Mouse (Mus musculus) adrenal gland, adult 8-10 months (tissue): ENCODE data around the gene Stat5b. TPM values are rescaled to one million over a fixed set of nuclear protein-coding genes. Genes with fewer than 3 reads are reported as not detected.

Experiments
- DNase-seq: peaks from one replicate; pipeline ENCODE4 v3.0.0; 2022
- total RNA-seq, 4 experiments: library from RNA; stranded (reverse); gene quantifications; 2 replicates each; pipeline ENCODE4 v1.2.4; 2022

The Stat5b gene
- total RNA-seq, 4 experiments from 2014 or later = 64.5 to 92.1 (median 73.7) TPM

DNA sequence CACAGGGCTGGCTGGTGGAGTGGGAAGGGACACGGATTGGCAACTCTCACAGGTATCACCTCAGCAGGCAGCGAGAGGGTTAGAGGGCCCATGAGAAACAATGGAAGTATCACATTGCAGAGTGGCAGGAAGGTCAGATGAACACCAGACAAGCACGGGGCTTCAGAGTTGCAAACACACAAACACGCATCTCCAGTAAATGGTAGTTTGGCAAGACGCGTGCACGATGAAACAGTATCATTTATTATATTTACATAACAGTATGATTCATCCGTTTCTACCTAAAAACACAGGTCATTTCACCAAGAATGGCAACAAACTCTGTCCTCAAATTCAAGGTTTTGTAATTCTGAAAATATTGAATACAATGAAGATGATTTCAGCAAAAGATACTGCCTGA, 11.0 kb downstream of the Stat5b start:
- DNase-seq = no peak

DNA sequence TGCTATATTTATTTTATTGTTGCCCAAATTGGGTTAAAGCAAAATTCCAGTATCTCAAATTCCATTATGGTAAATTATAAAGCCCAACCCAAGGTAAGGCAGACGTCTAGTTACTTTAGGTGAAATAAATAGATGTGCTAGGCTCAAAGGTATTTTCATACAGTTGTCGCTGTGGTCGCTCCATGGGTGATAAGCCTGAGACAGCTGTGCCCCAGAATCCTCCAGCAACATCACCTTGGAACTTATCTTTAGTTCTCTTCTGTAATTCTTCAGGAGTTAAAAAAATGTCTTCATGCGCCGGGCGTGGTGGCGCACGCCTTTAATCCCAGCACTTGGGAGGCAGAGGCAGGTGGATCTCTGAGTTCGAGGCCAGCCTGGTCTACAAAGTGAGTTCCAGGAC, 11.6 kb downstream of the Stat5b start:
- no peak for DNase-seq

DNA sequence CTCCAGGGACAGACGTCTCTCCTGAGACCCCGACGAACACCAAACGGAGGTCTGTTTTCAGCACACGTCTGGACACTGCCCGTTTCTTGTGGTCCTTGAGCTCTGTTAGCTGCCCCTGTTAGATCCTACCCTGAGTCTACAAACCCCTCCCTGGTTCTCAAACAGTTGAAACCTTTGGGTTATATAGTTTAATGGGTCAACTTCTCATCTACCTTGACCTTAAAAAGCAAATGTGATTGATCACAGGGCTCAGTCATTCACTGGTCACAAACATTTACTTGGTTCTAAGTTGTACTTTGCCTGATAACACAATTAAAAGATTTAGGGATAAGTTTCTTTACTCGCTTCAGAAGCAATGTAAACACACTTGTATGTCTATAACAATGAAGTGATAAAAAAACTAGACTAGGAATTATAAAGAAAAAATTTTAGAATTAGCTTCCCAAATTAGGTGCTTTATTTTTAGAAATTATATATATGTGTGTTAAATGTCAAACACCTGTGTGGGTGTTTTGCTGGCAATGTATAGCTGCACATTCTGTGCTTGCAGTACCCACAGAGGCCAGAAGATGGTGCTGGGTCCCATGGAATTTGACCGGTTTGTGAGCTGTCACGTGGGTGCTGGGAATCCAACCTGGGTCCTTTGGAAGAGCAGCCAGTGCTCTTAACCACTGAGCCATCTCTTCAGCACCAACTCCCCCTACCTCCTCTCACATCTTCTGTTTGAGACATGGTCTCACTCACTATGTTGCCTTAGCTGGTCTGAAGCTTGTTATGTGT, 13.4 kb downstream of the Stat5b start:
- DNase-seq = no peak

DNA sequence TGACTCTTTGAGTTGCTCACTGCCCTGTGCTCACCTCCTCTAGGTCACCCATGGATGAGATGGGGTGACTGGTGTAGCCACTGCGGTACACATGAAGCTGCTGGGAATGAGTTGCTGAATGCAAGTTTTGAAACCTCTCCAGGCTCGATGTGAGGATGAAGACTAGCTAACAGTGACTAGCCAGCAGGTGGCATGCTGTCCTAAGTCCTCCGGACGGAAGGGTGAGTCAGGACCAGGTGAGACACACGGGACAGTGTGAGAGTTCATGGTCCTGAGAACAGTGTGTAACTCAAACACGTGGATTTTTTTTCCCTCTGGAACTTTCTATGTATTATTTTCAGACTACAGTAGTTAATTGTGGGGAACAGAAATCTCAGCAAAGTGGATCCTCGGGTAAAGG, 17.1 kb downstream of the Stat5b start:
- no peak for DNase-seq

DNA sequence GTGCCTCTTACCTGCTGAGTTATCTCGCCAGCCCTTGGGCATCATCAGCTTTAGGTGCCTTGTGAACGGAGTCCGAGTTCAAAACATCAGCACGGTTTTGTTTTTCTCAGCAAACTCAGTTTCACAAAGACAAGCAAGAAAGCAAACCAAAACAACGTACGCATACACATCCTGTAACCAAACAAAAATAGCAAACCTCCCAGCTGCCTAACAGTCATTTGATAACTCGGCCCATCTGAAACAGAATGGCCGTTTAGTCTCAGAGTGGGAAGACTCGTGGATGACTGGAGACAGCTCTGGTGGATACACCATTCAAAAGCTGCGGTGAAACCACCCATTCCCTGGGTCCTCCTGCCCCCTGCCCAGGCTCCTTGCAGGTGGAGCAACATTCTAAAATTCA, 19.1 kb downstream of the Stat5b start:
- DNase-seq = no peak

DNA sequence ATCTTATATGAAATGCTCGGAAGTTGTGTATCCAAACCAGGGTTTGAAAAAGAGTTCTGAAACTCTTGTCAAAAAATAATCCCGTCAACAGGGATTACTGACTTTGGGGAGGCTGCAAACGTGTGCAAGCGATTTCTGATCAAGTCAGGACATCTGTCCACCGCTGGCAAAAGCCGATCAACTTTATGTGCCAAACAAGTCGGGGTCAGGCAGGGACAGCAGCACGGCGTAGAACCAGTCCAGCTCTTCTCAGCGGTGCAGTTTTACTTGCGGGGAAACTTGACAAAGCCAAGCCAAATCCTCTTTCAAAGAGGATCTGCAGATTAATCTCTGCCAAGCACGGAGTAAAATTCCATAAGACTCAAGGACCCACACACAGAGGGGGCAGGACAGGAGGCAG, 20.8 kb downstream of the Stat5b start:
- DNase-seq = no peak

DNA sequence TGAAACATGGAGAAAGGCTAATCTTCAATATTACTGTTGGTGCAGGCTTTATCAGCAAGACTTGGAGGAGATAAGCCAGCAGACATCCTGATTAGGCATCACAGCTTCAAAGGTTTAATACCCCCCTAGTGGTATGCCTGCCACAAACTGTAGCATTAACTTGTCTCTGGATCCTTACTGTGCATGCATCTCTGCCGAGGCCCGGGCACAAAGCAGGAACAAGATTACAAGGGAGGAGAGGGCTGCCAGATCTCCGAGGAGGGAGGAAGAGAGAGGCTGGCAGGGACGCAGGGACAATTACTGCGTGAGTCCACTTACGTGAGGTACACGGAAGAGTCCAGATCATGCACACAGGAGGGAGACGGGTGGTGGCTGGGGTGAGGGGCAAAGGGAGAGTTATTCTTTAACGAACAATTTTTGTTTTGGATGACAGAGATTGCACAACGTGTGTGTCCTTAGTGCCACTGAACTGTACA, 21.8 kb downstream of the Stat5b start:
- no peak for DNase-seq

DNA sequence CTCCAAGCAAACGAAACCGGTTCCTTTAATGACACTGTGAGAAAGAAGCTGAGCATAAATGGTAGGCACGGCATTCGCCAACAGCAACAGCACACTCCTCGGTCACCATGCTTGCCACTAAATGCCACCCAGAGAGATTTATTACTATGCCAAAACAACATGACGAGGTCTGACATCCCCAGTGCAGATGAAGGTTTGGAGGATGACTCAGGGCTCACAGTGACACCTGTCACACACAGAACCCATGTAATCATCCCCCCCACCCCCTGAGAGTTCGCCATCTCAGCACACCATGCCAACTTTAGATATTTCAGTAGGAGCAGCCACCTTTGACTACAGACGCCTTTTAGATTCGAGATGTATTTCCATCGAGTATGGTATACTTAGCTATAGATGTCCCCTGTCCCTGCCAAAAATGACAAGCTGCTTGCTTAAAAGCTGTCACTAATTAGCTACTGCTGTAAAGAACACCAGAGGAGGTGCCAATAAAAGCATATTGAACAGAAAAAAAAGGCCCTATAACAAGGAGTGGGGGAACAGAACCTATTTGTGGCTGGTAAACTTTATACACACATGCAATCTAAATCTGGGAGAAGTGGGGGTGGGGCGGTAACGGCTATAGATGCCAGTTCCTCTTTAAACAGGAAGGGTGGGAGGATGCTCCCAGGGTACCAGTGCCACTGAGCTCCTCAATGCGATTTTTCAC, 24.2 kb downstream of the Stat5b start:
- no peak for DNase-seq

DNA sequence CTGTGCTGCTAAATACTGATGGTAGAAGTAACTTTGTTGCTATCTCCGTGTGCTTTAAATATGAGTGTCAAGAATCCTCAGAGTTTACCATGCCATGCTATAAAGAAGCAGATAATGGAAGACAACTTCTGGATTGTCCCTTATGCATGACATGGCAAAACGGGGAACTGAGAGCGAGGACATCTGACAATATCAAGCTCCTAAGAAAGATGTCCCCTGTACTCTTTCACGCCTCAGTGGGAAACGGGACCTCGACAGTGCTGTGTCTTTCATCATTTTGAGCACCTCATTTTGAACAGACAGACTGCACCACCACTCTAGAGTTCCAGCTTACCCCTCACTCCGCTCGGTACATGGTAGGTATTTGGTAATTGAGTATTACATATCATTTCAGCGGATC, 25.1 kb downstream of the Stat5b start:
- DNase-seq = no peak

DNA sequence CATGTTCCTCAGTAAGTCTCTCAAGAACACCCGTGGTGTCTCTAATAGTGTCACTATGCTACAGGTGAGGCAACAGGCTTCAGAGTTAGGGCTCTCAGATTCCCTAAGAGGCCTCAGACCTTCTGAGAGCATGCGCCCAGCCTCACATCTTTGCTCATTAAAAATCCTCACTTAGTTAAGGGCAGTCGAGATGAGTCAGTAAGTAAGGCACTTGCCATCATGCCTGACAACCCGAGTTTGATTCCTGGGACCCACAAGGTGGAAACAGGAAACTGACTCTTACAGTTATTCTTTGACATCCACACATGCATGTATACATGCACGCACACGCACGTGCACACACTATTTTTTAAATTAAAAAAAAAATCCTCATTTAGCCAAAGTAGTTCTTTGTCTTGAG, 26.0 kb downstream of the Stat5b start:
- no peak for DNase-seq

DNA sequence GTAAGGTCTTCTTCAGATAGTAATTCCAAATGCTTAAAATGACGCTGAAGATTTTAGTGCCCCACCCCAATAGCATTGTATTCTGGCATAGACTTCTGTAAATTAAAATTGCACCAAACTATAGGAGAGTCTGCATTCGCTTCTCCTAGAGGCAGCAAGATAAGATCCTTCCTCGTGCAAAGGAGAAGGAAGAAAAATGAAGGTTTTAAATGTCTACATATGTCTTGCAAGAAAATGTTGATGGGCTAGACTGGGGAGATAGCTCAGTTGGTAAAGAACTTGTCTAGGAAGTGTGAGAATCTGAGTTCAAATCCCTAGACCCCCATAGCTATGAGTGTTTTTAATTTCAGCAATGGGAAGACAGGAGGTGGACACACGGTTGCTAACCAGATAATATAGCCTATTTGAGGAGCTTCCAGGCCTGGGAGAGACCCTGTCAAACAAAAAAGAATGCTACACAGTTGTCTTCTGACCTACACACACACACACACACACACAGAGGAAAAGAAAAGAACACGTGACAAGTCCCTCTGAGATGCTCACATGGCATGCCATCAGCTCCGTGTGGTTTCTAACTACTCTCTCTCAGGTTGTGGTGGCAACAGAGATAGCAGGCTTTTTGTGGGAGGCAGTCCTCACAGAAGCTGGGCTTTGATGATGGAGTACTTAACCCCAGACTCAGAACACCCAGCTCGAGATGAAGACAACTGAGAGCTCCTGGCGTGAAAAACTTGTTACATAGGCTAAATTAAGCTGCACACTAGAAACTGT, 26.8 kb downstream of the Stat5b start:
- no peak for DNase-seq

DNA sequence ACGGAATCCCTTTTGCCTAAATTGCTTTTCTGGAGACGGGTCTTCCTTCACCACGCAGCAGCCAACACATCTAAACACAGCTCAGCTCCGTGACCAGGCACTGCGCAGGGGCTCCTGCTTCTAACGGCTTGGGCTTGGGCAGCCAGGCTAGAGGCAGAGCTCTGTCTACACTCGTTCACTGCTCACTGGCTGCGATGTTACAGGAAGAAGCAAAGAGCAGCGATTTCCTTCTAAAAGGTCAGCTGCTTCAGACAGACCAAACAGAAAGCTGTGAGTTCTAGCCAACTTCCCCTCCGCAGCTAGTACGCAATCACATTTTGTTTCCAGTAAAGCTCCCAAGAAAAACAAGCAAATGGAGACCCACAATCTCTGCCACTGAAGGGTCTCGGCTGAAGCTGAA, 28.2 kb downstream of the Stat5b start:
- no peak for DNase-seq

DNA sequence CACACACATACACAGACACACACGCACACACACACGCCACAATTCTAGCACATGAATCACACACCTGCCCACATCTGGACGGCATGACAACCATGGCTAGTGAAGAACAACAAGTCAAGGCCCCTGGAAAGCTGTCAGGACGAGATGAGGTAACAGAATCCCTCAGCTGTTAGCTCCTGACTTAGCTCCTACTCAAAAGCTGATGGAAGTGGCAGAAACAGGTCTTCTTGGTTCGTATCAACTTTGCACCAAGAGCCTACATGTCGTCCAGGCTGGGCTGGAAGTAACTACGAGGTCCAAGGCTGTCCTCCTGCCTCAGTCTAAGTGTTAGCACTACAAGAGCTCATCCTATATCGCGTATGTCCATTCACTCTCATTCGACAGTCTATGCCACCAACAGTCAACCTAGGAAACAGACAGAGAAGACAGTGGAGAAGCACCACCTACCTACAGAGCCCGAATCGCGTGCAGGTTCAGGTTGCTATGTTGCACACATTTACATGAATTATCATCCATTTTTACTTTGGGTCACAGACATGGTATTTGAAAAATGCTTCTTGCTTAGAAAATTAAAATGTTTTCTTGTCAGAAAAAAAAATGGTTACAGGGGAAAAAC, 28.8 kb downstream of the Stat5b start:
- no peak for DNase-seq

DNA sequence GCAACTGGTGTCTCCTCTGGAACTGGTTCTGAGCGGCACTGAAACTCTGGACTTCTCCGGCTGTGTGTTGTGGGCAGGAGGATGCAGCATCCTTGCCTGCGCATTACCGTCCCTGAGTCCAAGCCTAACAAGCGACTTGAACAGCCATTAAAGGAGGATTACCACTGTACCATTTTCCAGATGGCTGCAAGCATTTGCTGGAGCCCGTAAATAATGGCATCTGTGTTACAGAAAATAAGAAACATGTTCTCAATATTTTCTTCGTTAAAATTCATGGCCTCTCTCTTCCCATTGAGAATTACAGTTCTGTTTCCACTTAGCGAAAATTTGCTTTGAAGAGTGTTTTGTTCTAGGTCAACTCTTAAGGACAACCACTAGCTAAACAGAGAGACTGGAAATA, 30.5 kb downstream of the Stat5b start:
- DNase-seq = no peak

DNA sequence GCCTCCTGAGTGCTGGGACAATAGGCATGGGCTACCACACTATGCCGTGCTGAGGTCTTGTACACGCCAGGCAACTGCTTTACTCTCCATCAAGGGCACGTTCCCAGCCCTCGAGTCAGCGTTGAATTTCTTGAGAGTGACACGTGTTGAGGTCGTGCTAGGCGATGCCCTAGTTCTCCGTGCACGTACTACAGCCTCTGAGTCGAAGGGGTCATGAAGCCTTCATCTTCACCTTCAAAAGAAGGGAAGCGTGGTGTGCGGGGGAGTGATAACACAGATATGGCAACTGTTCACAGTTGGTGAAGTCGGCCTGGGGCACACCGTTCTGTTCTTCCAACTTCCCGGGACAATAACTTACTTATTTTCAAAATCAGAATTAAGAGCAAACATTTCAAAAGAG, 30.9 kb downstream of the Stat5b start:
- DNase-seq = no peak

DNA sequence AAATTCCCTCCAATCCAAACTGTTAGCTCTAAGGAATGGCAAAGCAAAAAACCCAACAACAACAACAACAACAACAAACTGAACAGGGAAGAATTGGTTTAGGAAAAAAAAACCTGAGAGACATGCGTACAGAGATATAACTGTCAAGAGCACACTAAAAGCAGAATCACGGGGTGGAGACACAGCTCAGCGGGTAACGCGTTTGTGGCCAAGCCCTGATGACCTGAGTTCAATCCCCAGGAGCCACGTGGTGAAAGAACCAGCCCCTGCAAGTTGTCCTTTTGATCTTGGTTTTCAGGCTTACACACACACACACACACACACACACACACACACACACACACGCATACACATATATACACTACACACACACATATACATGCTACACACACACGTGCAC, 31.5 kb downstream of the Stat5b start:
- no peak for DNase-seq

DNA sequence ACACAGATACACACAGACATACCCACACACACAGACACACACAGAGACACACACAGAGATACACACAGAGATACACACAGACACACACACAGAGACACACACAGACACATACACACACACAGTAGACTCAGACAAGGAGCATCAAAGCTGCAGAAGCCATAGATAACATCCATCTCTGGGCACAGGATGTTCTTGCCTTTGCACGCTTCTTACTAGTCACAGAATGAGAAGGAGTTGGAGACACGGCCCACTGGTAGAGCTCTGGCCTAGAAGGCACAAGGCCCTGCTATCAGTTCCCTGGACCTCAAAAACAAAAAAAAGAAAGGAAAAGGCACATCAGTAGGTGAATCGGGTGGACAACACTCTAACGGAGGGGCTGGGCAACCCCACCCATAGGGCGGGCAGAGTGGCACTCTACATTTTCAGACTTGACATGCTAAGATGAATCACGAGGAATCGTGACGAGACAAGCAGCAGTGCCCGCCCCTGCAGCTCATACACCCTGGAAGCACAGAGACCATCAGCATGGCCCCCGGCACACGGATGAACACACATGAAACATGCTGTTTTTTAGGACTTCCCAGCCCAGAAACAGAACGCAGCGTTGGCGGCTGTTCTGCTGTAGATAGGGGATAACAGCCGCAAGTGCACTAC, 32.0 kb downstream of the Stat5b start:
- no peak for DNase-seq

DNA sequence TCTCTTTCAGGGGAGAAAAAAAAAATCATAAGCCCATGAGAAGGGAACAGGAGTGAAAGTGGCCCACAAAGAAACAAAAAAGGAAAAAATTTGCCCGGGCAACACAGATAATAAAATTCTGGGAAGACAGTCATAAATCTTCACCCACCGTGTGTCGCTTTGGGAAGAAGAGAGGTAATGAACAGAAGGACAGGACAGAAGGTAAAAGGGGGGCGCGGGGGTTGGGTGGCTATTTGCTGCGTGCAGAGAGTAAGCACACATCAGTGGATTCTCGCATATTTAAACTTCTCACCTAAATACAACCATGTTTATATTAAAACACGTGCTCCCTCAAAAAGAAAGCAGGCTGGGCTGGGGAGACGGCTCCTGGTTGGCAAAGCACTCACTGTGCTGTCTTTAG, 33.2 kb downstream of the Stat5b start:
- DNase-seq = no peak

DNA sequence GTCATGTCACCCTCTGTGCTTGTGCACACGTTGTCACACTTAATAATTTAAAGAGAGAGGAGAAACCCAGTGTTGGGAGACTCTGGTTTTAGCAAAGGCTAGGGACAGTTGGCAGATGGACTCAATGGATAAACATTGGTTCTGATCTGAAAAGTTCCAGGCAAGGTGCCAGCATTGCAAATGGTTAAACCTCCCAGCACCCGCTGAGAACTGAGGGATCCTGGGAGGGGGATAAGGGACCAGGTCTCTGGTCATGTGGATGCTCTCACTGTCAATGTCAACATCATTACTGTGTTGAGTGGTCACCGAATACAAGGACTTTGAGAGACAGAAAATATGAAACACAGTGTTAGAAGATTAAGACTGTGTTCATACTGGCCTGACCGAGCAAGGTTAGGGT, 33.7 kb downstream of the Stat5b start:
- DNase-seq = no peak

DNA sequence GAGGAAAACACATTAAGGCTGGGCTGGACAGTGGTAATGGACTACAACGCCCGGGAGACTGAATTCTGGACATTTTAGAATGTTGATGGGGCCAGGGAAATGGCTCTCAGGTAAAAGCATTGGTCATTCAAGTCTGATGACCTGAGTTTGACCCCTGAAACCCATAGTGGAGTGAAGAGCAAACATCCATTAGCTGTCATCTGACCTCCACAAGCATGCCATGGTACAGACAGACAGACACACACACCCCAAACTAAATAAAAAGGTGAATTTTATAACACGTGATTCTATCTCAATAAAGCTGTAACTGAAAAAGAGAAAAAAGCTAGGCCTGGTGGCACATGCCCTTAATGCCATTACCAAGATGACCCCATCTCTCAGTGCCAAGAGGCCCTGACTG, 34.2 kb downstream of the Stat5b start:
- DNase-seq = no peak

DNA sequence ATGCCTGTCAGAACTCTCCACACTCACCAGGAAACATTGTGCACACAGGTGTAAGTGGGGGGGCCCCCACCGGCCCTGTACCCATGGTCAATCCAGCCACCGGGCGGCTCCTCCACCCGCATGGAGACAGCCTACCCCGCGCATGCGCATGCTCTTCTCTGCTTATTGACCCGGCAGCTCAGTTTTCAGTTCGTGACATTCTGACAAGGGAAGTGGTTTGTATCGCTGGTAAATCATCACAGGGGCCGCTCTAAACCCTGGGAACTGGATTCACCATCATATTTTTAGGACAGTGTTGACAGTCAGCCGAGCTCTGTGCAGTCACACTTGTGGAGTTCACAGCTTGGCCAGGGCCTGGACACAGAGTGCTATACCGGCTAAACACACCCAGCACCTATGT, 36.0 kb downstream of the Stat5b start:
- peak; percentile 52 for DNase-seq

DNA sequence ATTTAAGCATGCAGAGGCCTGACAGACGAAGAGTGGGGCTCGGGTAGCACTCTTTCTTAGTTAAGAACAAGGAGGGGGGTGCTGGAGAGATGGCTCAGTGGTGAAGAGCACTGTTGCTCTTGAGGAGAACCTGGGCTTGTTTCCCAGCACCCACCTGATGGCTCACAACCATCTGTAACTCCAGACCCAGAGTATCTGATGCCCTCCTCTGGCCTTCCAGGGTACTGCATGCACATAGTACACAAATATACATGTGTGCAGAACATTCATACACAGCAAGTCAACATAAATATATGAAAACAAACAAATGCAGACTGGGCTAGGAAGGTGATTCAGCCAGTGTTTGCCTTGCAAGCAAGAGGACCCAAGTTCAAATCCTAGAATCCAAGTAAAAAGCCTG, 39.4 kb downstream of the Stat5b start:
- DNase-seq = no peak
